Mouse (Mus musculus) spleen, embryonic (tissue): Measurements from ENCODE around the gene Fam189a1.

ENCODE experiments used
- CTCF ChIA-PET: fragments of 350-600 bp; sonication (Branson Sonifier 250); formaldehyde crosslinking; loops from one replicate; lab custom pipeline; 2022; lab: Charles Lee

The Fam189a1 gene

GRCm38 (mm10) chr7:64830214-64830995 is 326.0 kb downstream of the Fam189a1 start:
- CTCF ChIA-PET: no interaction called here

- CTCF ChIA-PET: no interaction called here
Measured at GRCm38 (mm10) chr7:64821081-64821480, 335.3 kb downstream of the Fam189a1 start.

GRCm38 (mm10) chr7:64819683-64820082 is 336.7 kb downstream of the Fam189a1 start:
- CTCF ChIA-PET: no interaction called here

- CTCF ChIA-PET: no interaction called here
Measured at GRCm38 (mm10) chr7:64808876-64809275, 347.5 kb downstream of the Fam189a1 start.

- CTCF ChIA-PET: no interaction called here
Measured at GRCm38 (mm10) chr7:64805100-64805499, 351.3 kb downstream of the Fam189a1 start.

- CTCF ChIA-PET: no interaction called here
Measured at GRCm38 (mm10) chr7:64795554-64795953, 360.8 kb downstream of the Fam189a1 start.

- CTCF ChIA-PET: no interaction called here
Measured at GRCm38 (mm10) chr7:64792031-64792430, 364.3 kb downstream of the Fam189a1 start.

- CTCF ChIA-PET: no interaction called here
Measured at GRCm38 (mm10) chr7:64791145-64791544, 365.2 kb downstream of the Fam189a1 start.

GRCm38 (mm10) chr7:64785040-64785439 is 371.3 kb downstream of the Fam189a1 start:
- CTCF ChIA-PET: no interaction called here

- CTCF ChIA-PET: no interaction called here
Measured at GRCm38 (mm10) chr7:64779501-64779900, 376.9 kb downstream of the Fam189a1 start.

- CTCF ChIA-PET: no interaction called here
Measured at GRCm38 (mm10) chr7:64776708-64777489, 379.5 kb downstream of the Fam189a1 start.

- CTCF ChIA-PET: no interaction called here
Measured at GRCm38 (mm10) chr7:64773465-64773864, 382.9 kb downstream of the Fam189a1 start.

- CTCF ChIA-PET: no interaction called here
Measured at GRCm38 (mm10) chr7:64770779-64771390, 385.5 kb downstream of the Fam189a1 start.

GRCm38 (mm10) chr7:64769768-64770167 is 386.6 kb downstream of the Fam189a1 start:
- CTCF ChIA-PET: no interaction called here

- CTCF ChIA-PET: no interaction called here
Measured at GRCm38 (mm10) chr7:64765595-64765994, 390.8 kb downstream of the Fam189a1 start.

- CTCF ChIA-PET: no interaction called here
Measured at GRCm38 (mm10) chr7:64755141-64755540, 401.2 kb downstream of the Fam189a1 start.

GRCm38 (mm10) chr7:64754161-64754560 is 402.2 kb downstream of the Fam189a1 start:
- CTCF ChIA-PET: no interaction called here

- CTCF ChIA-PET: no interaction called here
Measured at GRCm38 (mm10) chr7:64753678-64754077, 402.7 kb downstream of the Fam189a1 start.

- CTCF ChIA-PET: no interaction called here
Measured at GRCm38 (mm10) chr7:64752133-64752532, 404.2 kb downstream of the Fam189a1 start.

GRCm38 (mm10) chr7:64751465-64751864 is 404.9 kb downstream of the Fam189a1 start:
- CTCF ChIA-PET: no interaction called here

- CTCF ChIA-PET: no interaction called here
Measured at GRCm38 (mm10) chr7:64743610-64744009, 412.8 kb downstream of the Fam189a1 start.
